Mouse (Mus musculus): Measurements from ENCODE around the gene Col4a1. TPM values are rescaled to one million over a fixed set of nuclear protein-coding genes. Genes with fewer than 3 reads are reported as not detected.

The Col4a1 gene
- total RNA-seq, 2 experiments from 2014 or later, result 146 to 216 TPM

GRCm38 (mm10) chr8:11334493-11334892 lies 21.9 kb upstream of the Col4a1 start:
- intact Hi-C loops (cut with DNase I), result no loop called here
- DNase-seq, result no peak

GRCm38 (mm10) chr8:11333746-11334145 lies 21.1 kb upstream of the Col4a1 start:
- intact Hi-C loops (cut with DNase I), result no loop called here
- DNase-seq, result no peak

- DNase-seq, result no peak
- intact Hi-C loops (cut with DNase I), result no loop called here
Measured at GRCm38 (mm10) chr8:11331561-11331960, 18.9 kb upstream of the Col4a1 start.

- intact Hi-C loops (cut with DNase I), result no loop called here
- DNase-seq, result no peak
Measured at GRCm38 (mm10) chr8:11327722-11328417, 15.2 kb upstream of the Col4a1 start.

GRCm38 (mm10) chr8:11327298-11327697 lies 14.7 kb upstream of the Col4a1 start:
- no peak for DNase-seq
- intact Hi-C loops (cut with DNase I), result no loop called here

GRCm38 (mm10) chr8:11324801-11325395 lies 12.3 kb upstream of the Col4a1 start:
- intact Hi-C loops (cut with DNase I), result no loop called here
- DNase-seq, result no peak

- intact Hi-C loops (cut with DNase I), result no loop called here
- DNase-seq, result no peak
Measured at GRCm38 (mm10) chr8:11323681-11324080, 11.1 kb upstream of the Col4a1 start.

- DNase-seq, result no peak
- intact Hi-C loops (cut with DNase I), result no loop called here
Measured at GRCm38 (mm10) chr8:11322724-11323585, 10.3 kb upstream of the Col4a1 start.

GRCm38 (mm10) chr8:11321841-11322240 lies 9.2 kb upstream of the Col4a1 start:
- no peak for DNase-seq
- intact Hi-C loops (cut with DNase I), result no loop called here

GRCm38 (mm10) chr8:11319405-11319804 lies 6.8 kb upstream of the Col4a1 start:
- DNase-seq, result no peak

GRCm38 (mm10) chr8:11316118-11316517 lies 3.5 kb upstream of the Col4a1 start:
- DNase-seq, result no peak
- intact Hi-C loops (cut with DNase I), result no loop called here

More at GRCm38 (mm10) chr8:11319405-11319804, 6.8 kb upstream of the Col4a1 start:
- intact Hi-C loops (cut with DNase I), result no loop called here

GRCm38 (mm10) chr8:11315179-11315943 lies 2.7 kb upstream of the Col4a1 start:
- no peak for DNase-seq
- intact Hi-C loops (cut with DNase I), result no loop called here

- no peak for DNase-seq
- intact Hi-C loops (cut with DNase I), result loop anchor here (5.0 kb wide), 3 partner anchors 37 to 78 kb away; no protein-coding TSS in a partner anchor
Measured at GRCm38 (mm10) chr8:11314613-11315012, 2.0 kb upstream of the Col4a1 start.

GRCm38 (mm10) chr8:11313176-11314111 lies 818 bp upstream of the Col4a1 start:
- DNase-seq, result peak in 1 of 2 experiments; percentile 30
- intact Hi-C loops (cut with DNase I), result loop anchor here (5.0 kb wide), 3 partner anchors 36 to 79 kb away; no protein-coding TSS in a partner anchor

GRCm38 (mm10) chr8:11311681-11312348 lies 811 bp downstream of the Col4a1 start:
- DNase-seq, result peak; percentile 55 to 58
- intact Hi-C loops (cut with DNase I), result loop anchor here (5.0 kb wide), 3 partner anchors 35 to 80 kb away; no protein-coding TSS in a partner anchor

GRCm38 (mm10) chr8:11310049-11310448 lies 2.6 kb downstream of the Col4a1 start:
- intact Hi-C loops (cut with DNase I), result loop anchor here (5.0 kb wide), 3 partner anchors 33 to 82 kb away; no protein-coding TSS in a partner anchor

GRCm38 (mm10) chr8:11309226-11309625 lies 3.4 kb downstream of the Col4a1 start:
- intact Hi-C loops (cut with DNase I), result no loop called here
- DNase-seq, result no peak

More at GRCm38 (mm10) chr8:11310049-11310448, 2.6 kb downstream of the Col4a1 start:
- no peak for DNase-seq

- intact Hi-C loops (cut with DNase I), result no loop called here
- no peak for DNase-seq
Measured at GRCm38 (mm10) chr8:11308570-11308998, 4.0 kb downstream of the Col4a1 start.
